Mouse (Mus musculus) testis, adult 2 months (tissue): Measurements from ENCODE around the gene Exoc3l2. TPM values are rescaled to one million over a fixed set of nuclear protein-coding genes. Genes with fewer than 3 reads are reported as not detected.

Source experiments
- H3K27ac ChIP-seq: fragments of 200-500 bp; 2 replicates; pipeline ENCODE4 v1.5.1; 2012; ENCODE audit warnings: low read depth, low read length; ENCODE audit not compliant: control insufficient read depth, insufficient read depth
- H3K27me3 ChIP-seq: fragments of 200-500 bp; 2 replicates; pipeline ENCODE4 v1.6.1; 2012; ENCODE audit warnings: mild to moderate bottlenecking, low read length, moderate library complexity; ENCODE audit not compliant: control insufficient read depth, insufficient read depth
- H3K36me3 ChIP-seq: fragments of 200-500 bp; 2 replicates; pipeline ENCODE4 v1.6.1; 2012; ENCODE audit warnings: mild to moderate bottlenecking, low read length; ENCODE audit not compliant: control insufficient read depth, insufficient read depth
- H3K4me1 ChIP-seq: fragments of 200-500 bp; 2 replicates; pipeline ENCODE4 v1.6.1; 2012; ENCODE audit warnings: low read length; ENCODE audit not compliant: control insufficient read depth, insufficient read depth
- H3K4me3 ChIP-seq: fragments of 200-500 bp; 2 replicates; pipeline ENCODE4 v1.5.1; 2012; ENCODE audit warnings: low read depth, mild to moderate bottlenecking, low read length, moderate library complexity, mixed read lengths; ENCODE audit not compliant: control insufficient read depth
- CTCF ChIP-seq: fragments of 200-500 bp; IDR thresholded peaks from 2 replicates; pipeline ENCODE4 v1.5.1; 2012; ENCODE audit warnings: low read depth, mild to moderate bottlenecking, inconsistent platforms, low read length, moderate library complexity; ENCODE audit not compliant: control insufficient read depth, insufficient read depth, insufficient replicate concordance
- POLR2A ChIP-seq: fragments of 200-500 bp; IDR thresholded peaks from 2 replicates; pipeline ENCODE4 v1.6.1; 2012; ENCODE audit warnings: low read depth, mild to moderate bottlenecking, inconsistent platforms, low read length, moderate library complexity; ENCODE audit not compliant: control insufficient read depth
- polyA plus RNA-seq: library from polyadenylated mRNA; depleted of rRNA; stranded (reverse); fragments of >200 nt; gene quantifications from 2 replicates; pipeline ENCODE4 v1.2.3, GENCODE M21; 2012

The Exoc3l2 gene
- polyA plus RNA-seq, 1 experiment: 26.1 TPM

DNA sequence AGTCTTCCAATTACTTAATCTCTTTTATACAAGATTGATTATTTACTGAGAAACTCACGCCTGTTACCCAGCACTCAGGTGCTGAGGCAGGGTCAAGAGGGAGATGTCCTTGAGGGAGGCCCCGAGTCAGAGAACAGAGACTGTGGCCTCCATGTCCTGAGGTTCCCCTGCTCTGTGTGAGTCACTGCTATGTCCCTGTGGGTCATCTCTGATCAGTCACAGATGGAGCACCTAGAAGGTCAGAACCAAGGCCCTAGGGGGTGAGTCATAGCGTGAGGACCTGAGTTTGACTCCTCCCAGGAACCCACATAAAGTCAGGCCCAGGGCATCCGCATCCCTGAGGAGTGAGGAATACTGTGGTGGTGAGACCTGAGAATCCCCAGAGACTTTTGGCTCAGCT is 38.5 kb downstream of the Exoc3l2 start:
- Histone ChIP-seq H3K4me3 (no peak overlapping the region), H3K36me3 (no peaks in the 10 kb centered on the region), H3K27ac (no peak overlapping the region), H3K27me3 (no peaks in the 10 kb centered on the region), H3K4me1 (peaks cover under 1% of the 10 kb centered on the region; the same call in 1 of the 2 replicates)
- no peak for TF ChIP-seq CTCF
- TF ChIP-seq POLR2A: no peak

DNA sequence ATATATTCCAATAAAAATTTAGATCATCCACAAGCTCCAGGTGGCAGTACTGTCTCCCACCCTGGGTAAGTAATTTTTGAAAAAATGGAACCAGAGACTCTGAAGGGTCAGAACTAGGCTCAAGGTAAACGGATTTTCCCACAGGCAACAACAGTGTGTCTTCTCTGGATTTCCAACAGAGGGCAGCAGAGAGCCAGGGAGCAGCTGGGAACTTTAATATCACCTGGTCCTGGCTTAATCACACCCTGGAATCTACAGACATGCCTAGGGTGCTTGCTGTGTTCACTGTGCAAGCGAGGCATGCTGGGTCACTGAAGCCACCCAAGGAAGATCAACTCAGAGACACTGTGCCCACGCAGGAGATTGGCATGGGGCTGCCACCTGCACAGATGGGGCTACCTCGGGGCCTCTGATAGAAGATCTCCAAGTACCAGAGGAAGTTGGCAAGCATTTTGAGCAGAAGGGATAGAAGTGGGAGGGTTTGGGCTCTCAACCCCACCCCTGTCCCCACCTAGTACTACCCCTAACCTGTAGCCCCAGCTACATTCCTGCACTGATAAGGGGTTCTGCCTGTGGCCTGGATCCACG is 40.4 kb downstream of the Exoc3l2 start:
- TF ChIP-seq CTCF (peak; percentile 52; the same call in 1 of the 2 replicates), POLR2A (no peak)
- H3K4me1 ChIP-seq: peaks cover 11% of the 10 kb centered on the region
- H3K36me3 ChIP-seq: no peaks in the 10 kb centered on the region
- no peak overlapping the region for H3K27ac ChIP-seq
- H3K27me3 ChIP-seq: no peaks in the 10 kb centered on the region
- H3K4me3 ChIP-seq: no peak overlapping the region

DNA sequence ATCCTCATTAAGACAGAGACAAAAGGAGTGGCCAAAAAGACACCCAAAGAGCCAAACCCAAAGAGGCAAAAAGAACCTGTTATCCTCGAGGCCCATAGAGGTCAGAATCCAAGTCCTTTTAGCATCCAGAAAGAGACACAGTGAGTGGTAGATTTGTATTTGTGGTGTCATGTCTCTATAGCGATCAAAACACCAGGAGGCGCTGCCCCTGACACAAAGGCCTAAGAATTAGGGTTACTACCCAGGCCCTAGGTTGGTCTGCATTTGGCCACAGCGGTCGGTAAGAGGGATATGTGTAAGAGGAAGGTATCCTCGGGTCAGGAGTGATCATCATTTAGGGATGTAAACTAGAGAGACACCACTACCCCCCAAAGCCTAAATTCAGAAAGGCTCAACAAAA is 43.2 kb downstream of the Exoc3l2 start:
- Histone ChIP-seq H3K4me3 (no peak overlapping the region), H3K27ac (no peak overlapping the region), H3K27me3 (no peaks in the 10 kb centered on the region), H3K36me3 (no peaks in the 10 kb centered on the region), H3K4me1 (peaks cover 15% of the 10 kb centered on the region)
- TF ChIP-seq CTCF: no peak
- TF ChIP-seq POLR2A: no peak

DNA sequence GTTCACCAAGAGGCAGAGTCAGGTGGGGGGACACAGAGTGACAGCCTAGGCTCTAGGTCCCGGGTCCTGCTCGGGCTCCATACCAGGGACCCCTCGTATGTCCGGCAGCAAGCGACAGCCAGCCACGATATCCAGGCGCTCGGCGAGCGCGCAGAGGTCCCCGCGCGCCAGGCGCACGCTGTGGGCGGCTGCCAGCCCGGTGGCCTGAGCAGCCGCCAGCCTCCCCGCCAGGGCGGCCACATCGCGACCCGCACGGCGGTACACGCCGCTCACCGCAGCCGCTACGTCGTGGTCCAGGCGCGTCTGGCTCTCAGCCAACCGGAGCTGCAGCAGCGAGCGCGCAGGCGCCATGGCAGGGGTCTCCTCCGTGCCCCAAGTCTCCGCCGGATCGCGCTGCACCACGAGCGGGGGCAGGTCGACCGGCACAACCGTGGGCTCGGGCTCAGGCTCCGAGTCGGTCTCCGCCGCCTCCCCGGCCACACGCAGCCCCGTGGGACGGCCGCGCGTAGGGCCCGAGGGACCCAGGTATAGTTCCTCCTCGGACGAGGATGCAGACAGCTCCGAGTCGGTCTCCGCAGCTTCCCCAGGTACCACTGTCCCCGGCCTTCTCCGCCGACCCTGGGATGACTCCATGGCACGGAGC is 44.0 kb downstream of the Exoc3l2 start:
- peak overlapping the region; percentile 10 for H3K27ac ChIP-seq

DNA sequence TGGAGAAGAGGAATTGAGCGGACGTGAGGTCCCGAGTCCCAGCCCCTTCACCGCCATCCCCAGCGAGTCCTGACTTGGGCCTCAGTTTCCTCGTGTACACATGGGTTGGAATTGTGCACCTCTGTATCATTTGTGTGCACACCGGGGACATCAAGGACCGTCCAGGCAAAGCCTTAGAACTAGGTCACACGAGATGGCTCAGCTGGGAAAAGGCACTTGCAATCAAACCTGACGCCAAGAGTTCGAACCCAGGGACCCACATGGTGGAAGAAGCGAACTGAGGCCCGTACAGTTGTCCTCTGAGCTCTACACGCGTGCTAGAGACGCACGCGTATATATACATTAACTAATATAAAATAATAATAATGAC is 44.5 kb downstream of the Exoc3l2 start:
- Histone ChIP-seq H3K27me3 (no peaks in the 10 kb centered on the region), H3K27ac (peak overlapping the region; percentile 10), H3K4me1 (peaks cover 15% of the 10 kb centered on the region), H3K36me3 (no peaks in the 10 kb centered on the region), H3K4me3 (peak overlapping the region; percentile 97)
- no peak for TF ChIP-seq POLR2A

More for the DNA sequence above, 44.0 kb downstream of the Exoc3l2 start:
- Histone ChIP-seq H3K4me1 (peaks cover 15% of the 10 kb centered on the region), H3K36me3 (no peaks in the 10 kb centered on the region), H3K4me3 (peak overlapping the region; percentile 97), H3K27me3 (no peaks in the 10 kb centered on the region)
- TF ChIP-seq CTCF (no peak), POLR2A (no peak)

GRCm38 (mm10) chr7:19508150-19508923 is 45.2 kb downstream of the Exoc3l2 start, which contains the start of the genes Bloc1s3 and Trappc6a:
Bloc1s3 (minus strand) TSS chr7:19508367.
Trappc6a (plus strand) TSS chr7:19508395.
- Histone ChIP-seq H3K4me1 (peaks cover 15% of the 10 kb centered on the region), H3K27me3 (no peaks in the 10 kb centered on the region), H3K27ac (peak within 1 kb of the TSS; percentile 86), H3K36me3 (no peaks in the 10 kb centered on the region), H3K4me3 (peak within 1 kb of the TSS; percentile 97)
- TF ChIP-seq CTCF (no peak), POLR2A (peak; percentile 76)

DNA sequence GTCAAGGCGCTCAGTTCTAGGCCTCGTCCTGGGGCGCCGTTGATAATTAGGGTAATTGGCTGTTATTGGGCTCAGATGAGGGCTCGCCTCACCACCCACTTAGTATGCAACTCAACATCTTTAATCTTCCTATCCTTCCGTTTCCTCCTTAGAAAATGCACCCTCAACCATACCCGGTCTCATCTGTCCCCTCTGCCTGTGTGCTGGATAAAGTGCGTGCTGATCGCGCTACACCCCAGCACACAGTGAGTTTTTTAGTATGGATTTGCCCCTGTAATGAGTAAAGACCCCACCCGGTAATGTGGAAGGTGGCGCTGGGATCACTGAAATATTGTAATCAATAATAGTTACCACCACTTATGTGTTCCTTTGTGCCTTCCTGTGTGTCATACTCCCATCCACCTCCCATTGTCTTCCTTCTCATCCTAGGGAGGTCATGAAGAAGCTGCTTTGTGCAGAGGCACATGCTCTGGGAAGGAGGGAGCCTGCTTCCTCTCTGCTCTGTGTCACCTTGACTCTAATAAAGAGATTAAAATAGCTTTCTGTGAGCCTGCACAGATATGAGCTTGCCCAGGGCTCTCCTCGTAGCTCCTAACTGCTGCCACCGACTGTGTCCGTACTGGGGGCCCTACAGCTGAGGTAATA is 45.9 kb downstream of the Exoc3l2 start:
- peak overlapping the region; percentile 97 for H3K4me3 ChIP-seq
- peaks cover 15% of the 10 kb centered on the region for H3K4me1 ChIP-seq
- no peaks in the 10 kb centered on the region for H3K27me3 ChIP-seq
- H3K36me3 ChIP-seq: no peaks in the 10 kb centered on the region
- H3K27ac ChIP-seq: peak overlapping the region; percentile 86
- TF ChIP-seq POLR2A (no peak), CTCF (no peak)
